Mouse (Mus musculus) induced T-regulatory cell, adult 2 months (primary cell): ENCODE data around the gene Atad2b.

Experiments used
- DNase-seq: peaks from one replicate; pipeline ENCODE4 v3.0.0-alpha.2; 2012; ENCODE audit warnings: low read depth

Atad2b gene

GRCm38 (mm10) chr12:5084714-5085113 is 167.6 kb downstream of the Atad2b start:
- no peak for DNase-seq

- DNase-seq: no peak
Observed at GRCm38 (mm10) chr12:5087787-5088519, 170.8 kb downstream of the Atad2b start.

- no peak for DNase-seq
Observed at GRCm38 (mm10) chr12:5088639-5089038, 171.5 kb downstream of the Atad2b start.
